Mouse (Mus musculus) testis, adult 2 months (tissue): ENCODE results near the gene Nup214.

ENCODE experiments used
- CTCF ChIP-seq: fragments of 200-500 bp; IDR thresholded peaks from 2 replicates; pipeline ENCODE4 v1.5.1; 2012; ENCODE audit warnings: low read depth, mild to moderate bottlenecking, inconsistent platforms, low read length, moderate library complexity; ENCODE audit not compliant: control insufficient read depth, insufficient read depth, insufficient replicate concordance
- POLR2A ChIP-seq: fragments of 200-500 bp; IDR thresholded peaks from 2 replicates; pipeline ENCODE4 v1.6.1; 2012; ENCODE audit warnings: low read depth, mild to moderate bottlenecking, inconsistent platforms, low read length, moderate library complexity; ENCODE audit not compliant: control insufficient read depth

DNA sequence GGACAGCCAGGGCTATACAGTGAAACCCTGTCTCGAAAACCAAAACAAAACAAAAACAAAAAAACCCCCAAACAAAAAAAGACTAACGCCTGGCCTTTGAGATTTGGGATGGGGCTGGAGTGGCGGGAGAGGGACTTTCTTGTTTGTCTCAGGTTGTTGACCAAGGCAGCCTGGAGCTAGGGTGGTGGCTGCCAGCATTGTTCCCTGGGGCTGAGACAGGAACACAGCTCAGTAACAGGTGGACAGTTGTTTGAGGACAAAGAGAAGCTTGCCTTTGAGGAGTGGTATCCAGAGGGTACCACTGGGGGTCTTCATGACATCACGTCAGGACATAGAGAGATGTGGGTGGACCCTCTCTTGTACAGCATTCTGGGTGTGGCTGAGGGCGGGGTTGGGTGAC, 18.6 kb upstream of the Nup214 start:
- TF ChIP-seq POLR2A (no peak), CTCF (no peak)
